Mouse (Mus musculus) forebrain, postnatal 0 days (tissue): Measurements from ENCODE around the gene Smug1. TPM values are rescaled to one million over a fixed set of nuclear protein-coding genes. Genes with fewer than 3 reads are reported as not detected.

Source experiments
- ATAC-seq: fragments of 200-750 bp; cut with Nextera tagmentation; 2 replicates; pipeline ENCODE4 v1.8.0; 2017; ENCODE audit warnings: mild to moderate bottlenecking, moderate library complexity
- DNase-seq: peaks from one replicate; pipeline ENCODE4 v3.0.0-alpha.2; 2015
- H3K27ac ChIP-seq: fragments of 300-500 bp; sonication (generic); 2 replicates; pipeline ENCODE4 v1.5.1; 2014; ENCODE audit warnings: low read depth, mild to moderate bottlenecking, antibody characterized with exemption, low read length, moderate library complexity, mixed read lengths
- H3K27me3 ChIP-seq: fragments of 300-500 bp; sonication (generic); 2 replicates; pipeline ENCODE4 v1.6.1; 2014; ENCODE audit warnings: mild to moderate bottlenecking, low read length, mixed read lengths; ENCODE audit not compliant: insufficient read depth
- H3K36me3 ChIP-seq: fragments of 300-500 bp; sonication (generic); 2 replicates; pipeline ENCODE4 v1.6.1; 2014; ENCODE audit warnings: mild to moderate bottlenecking, moderate library complexity; ENCODE audit not compliant: insufficient read depth
- H3K4me1 ChIP-seq: fragments of 300-500 bp; sonication (generic); 2 replicates; pipeline ENCODE4 v1.6.1; 2014; ENCODE audit warnings: antibody characterized with exemption; ENCODE audit not compliant: insufficient read depth
- H3K4me2 ChIP-seq: fragments of 300-500 bp; sonication (generic); 2 replicates; pipeline ENCODE4 v1.6.1; 2014; ENCODE audit warnings: low read depth, mild to moderate bottlenecking, moderate library complexity
- H3K4me3 ChIP-seq: fragments of 300-500 bp; sonication (generic); 2 replicates; pipeline ENCODE4 v1.5.1; 2014; ENCODE audit warnings: low read depth, low read length, mixed read lengths
- H3K9ac ChIP-seq: fragments of 300-500 bp; sonication (generic); 2 replicates; pipeline ENCODE4 v1.6.1; 2014; ENCODE audit warnings: mild to moderate bottlenecking
- H3K9me3 ChIP-seq: fragments of 300-500 bp; sonication (generic); 2 replicates; pipeline ENCODE4 v1.6.1; 2016; ENCODE audit warnings: low read length
- CTCF ChIP-seq: sonication (generic); IDR thresholded peaks from 2 replicates; pipeline ENCODE4 v1.5.1; 2016; ENCODE audit warnings: antibody characterized with exemption, control low read depth, low read depth
- WGBS: fragments of 180-500 bp; shearing (Covaris S2); extraction: QIAGEN DNeasy Blood & Tissue Kit; methylation state at CpG from one replicate; pipeline ENCODE4 v1.1.7; 2014; 5-methylcytosine and 5-hydroxymethylcytosine counted together
- polyA plus RNA-seq: library from polyadenylated mRNA; unstranded; fragments of >200 nt; fragmentation: Nextera tagmentation; extraction: Ambion mirVana; gene quantifications from 2 replicates; pipeline ENCODE4 v1.2.1, GENCODE M21; 2015
- total RNA-seq: library from RNA; depleted of rRNA; stranded (reverse); fragments of >200 nt; gene quantifications from 2 replicates; pipeline ENCODE4 v1.2.3, GENCODE M21; 2014

Smug1 gene
- total and polyA plus RNA-seq, 2 experiments from 2014 or later, result 18.5 to 34.0 TPM

- 50% methylated on average over 19 of the region's 19 CpGs for WGBS
- Histone ChIP-seq H3K4me1 (peaks cover 7% of the 10 kb centered on the region; the same call in 1 of the 2 replicates), H3K9me3 (no peaks in the 10 kb centered on the region), H3K36me3 (0 out of 2 replicates have a peak, but pooled peaks cover 3% of the 10 kb centered on the region), H3K4me3 (no peak overlapping the region), H3K27me3 (peaks cover 9% of the 10 kb centered on the region), H3K4me2 (no peak overlapping the region), H3K27ac (no peak overlapping the region), H3K9ac (no peak overlapping the region)
- 0 out of 2 replicates have a peak, but pooled peaks have one; percentile 32 for ATAC-seq
- peak; percentile 67 for DNase-seq
- peak; percentile 76 for TF ChIP-seq CTCF
These were observed 18.7 kb upstream of the Smug1 start for GRCm38 (mm10) chr15:103185462-103186198.

DNA sequence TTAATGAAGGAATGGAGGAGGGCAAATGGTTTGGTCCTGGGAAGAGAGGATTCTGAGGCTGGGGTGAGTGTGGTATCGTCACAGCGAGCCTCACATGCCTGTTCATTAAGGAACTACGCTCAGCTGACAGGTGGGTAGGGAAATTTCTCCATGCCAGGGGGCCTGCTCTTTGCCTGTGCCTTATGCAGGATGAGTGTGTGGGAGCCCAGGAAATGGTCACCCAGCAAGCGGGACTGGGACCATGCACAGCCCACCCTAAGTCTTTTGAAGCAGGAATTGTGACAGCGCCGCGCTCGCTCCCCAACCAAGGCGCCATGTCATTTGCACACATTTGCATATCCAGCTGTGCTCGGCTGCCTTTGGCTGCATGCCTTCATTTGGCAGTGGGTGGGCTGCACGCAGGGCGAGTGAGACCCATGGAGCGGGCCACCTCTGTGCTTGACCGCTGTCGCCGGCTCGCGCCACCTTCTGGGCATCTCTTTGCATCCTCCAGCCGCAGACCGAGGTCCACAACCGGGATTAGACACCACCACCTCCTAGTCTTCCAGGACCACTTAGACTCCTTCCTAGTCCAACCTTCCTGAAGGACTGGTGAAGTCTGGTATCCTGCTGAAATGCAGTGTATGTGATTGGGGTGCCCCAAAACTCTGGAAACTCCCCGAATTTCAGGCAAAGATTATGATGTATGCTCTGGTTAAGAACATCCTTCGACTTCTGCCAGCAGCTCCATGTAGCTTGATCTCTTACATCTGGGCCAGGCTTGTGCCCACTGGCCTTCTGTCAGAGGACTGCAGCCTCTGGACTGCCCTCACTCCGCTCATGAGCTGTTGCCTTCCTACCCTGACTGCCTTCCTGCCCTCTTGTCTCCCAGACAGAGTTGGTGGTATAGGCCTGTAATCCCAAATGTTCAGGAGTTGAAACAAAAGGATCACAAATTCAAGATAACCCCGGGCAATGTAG lies 17.0 kb upstream of the Smug1 start:
- Histone ChIP-seq H3K9me3 (no peaks in the 10 kb centered on the region), H3K4me2 (peak overlapping the region; percentile 50), H3K36me3 (0 out of 2 replicates have a peak, but pooled peaks cover 3% of the 10 kb centered on the region), H3K4me3 (peak overlapping the region; percentile 25), H3K9ac (peak overlapping the region; percentile 35), H3K27ac (no peak overlapping the region), H3K4me1 (peaks cover 7% of the 10 kb centered on the region; the same call in 1 of the 2 replicates), H3K27me3 (peaks cover 19% of the 10 kb centered on the region)
- peak; percentile 51 for DNase-seq
- peak; percentile 42 for ATAC-seq
- TF ChIP-seq CTCF, result peak; percentile 32
- 13% methylated on average over 25 of the region's 25 CpGs for WGBS

DNA sequence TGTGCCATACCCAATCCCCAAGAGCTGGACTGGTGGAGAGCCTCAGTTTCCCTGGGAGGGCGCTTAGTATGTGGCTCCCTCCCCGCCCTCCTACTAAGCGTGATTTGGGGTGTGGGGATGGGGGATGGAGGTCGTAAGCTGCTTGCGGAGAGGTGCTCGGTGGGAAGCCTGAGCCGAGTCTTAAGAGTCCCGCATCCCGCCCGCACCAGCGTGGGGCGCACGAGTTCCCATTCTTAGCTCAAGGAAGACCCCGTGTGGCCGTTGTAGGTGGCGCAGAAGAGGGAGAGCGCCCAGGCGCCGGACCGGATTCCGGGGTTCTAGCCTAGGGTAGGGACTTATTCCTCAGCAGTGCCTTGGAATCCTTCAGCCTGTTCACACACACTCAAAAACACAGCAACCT lies 16.2 kb upstream of the Smug1 start:
- Histone ChIP-seq H3K9ac (no peak overlapping the region; the same call in 1 of the 2 replicates), H3K4me1 (peaks cover 7% of the 10 kb centered on the region; the same call in 1 of the 2 replicates), H3K27ac (no peak overlapping the region), H3K9me3 (no peaks in the 10 kb centered on the region), H3K4me2 (peak overlapping the region; percentile 50), H3K36me3 (no peaks in the 10 kb centered on the region), H3K4me3 (peak overlapping the region; percentile 25), H3K27me3 (peaks cover 27% of the 10 kb centered on the region)
- peak; percentile 75 for ATAC-seq
- DNase-seq, result peak; percentile 81
- 2% methylated on average over 21 of the region's 21 CpGs for WGBS
- TF ChIP-seq CTCF, result peak; percentile 84

DNA sequence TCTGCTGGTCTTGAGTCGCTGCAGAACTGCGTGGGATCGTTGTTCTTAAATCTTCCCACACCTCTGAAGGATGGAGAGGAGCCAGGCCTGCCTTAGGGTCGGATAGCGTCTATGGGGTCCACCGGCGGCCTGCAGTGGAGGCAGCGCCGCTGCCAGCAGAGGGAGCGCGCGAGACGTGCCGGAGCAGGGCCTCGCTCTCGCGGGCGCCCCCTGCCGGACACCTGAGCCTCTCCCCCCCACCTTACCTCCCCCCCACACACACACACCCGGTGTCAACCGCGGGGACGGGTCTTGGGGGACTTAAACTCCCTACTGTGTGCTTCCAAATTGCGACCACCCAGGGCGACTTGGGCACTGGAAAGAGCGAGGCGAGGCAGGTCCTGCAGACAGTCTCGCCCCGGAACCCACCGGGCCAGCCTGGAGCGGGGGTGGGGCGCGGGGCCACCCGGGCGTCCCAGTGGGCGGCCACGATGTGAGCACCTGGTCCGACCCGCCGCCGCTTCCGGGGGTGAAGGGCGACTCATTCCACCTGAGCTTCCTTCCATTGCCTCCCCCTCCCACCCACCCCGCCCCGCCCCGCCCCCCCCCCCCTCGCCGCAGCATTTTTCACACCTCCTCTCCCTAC lies 15.4 kb upstream of the Smug1 start:
- TF ChIP-seq CTCF, result peak; percentile 99
- peaks cover 36% of the 10 kb centered on the region for H3K27me3 ChIP-seq
- peak; percentile 77 for DNase-seq
- H3K4me1 ChIP-seq, result peaks cover 7% of the 10 kb centered on the region
- peak overlapping the region; percentile 50 for H3K4me2 ChIP-seq
- no peak overlapping the region for H3K9ac ChIP-seq
- H3K36me3 ChIP-seq, result no peaks in the 10 kb centered on the region
- H3K4me3 ChIP-seq, result peak overlapping the region; percentile 3; the same call in 1 of the 2 replicates
- peak; percentile 28; the same call in 1 of the 2 replicates for ATAC-seq
- no peak overlapping the region for H3K27ac ChIP-seq
- H3K9me3 ChIP-seq, result no peaks in the 10 kb centered on the region
- WGBS, result 2% methylated on average over 39 of the region's 48 CpGs

GRCm38 (mm10) chr15:103180406-103180805 lies 13.5 kb upstream of the Smug1 start:
- no peak overlapping the region for H3K27ac ChIP-seq
- DNase-seq (no peak), ATAC-seq (no peak)
- H3K4me3 ChIP-seq, result no peak overlapping the region
- TF ChIP-seq CTCF, result no peak
- H3K9me3 ChIP-seq, result no peaks in the 10 kb centered on the region
- H3K9ac ChIP-seq, result no peak overlapping the region
- H3K27me3 ChIP-seq, result peaks cover 54% of the 10 kb centered on the region
- H3K4me1 ChIP-seq, result peaks cover 7% of the 10 kb centered on the region
- H3K4me2 ChIP-seq, result no peak overlapping the region
- H3K36me3 ChIP-seq, result no peaks in the 10 kb centered on the region

- no peaks in the 10 kb centered on the region for H3K9me3 ChIP-seq
- ATAC-seq (no peak), DNase-seq (no peak)
- H3K4me1 ChIP-seq, result peaks cover 7% of the 10 kb centered on the region
- WGBS, result 55% methylated on average over 1 of the region's 1 CpGs
- no peaks in the 10 kb centered on the region for H3K36me3 ChIP-seq
- H3K27ac ChIP-seq, result no peak overlapping the region
- H3K4me2 ChIP-seq, result no peak overlapping the region
- no peak for TF ChIP-seq CTCF
- no peak overlapping the region for H3K4me3 ChIP-seq
- H3K9ac ChIP-seq, result no peak overlapping the region
- H3K27me3 ChIP-seq, result peaks cover 69% of the 10 kb centered on the region
These were observed 11.9 kb upstream of the Smug1 start for GRCm38 (mm10) chr15:103178767-103179166.
